In genomic region chr15:86214549-86215201, GRCm38 (mm10) we compare ENCODE assay signal across 7 mouse cellular contexts. TPM values are rescaled to one million over a fixed set of nuclear protein-coding genes. Genes with fewer than 3 reads are reported as not detected.
DNase-seq lines count a peak whose midpoint lies in the region; ATAC-seq and TF ChIP-seq lines count a peak whose summit lies in the region.

No protein-coding gene starts in this region.

- H3K27ac ChIP-seq in lung, postnatal 0 days (ENCODE audit: low read length) = peak overlapping the region; percentile 93
- peak overlapping the region; percentile 33; the same call in 1 of the 2 replicates for H3K27ac ChIP-seq in limb, embryonic 13.5 days
- H3K27ac ChIP-seq in small intestine, adult 2 months (ENCODE audit: insufficient read depth, low read depth, low read length) = peak overlapping the region; percentile 90

- peak; percentile 14 for DNase-seq in lung, postnatal 0 days (ENCODE audit: low spot score)
- DNase-seq in lung, postnatal 4 days = no peak
- no peak for DNase-seq in gastrocnemius, postnatal 10 days
- DNase-seq in left cerebral cortex, adult 8-10 months (ENCODE audit: low spot score in 2 of 2) = no peak

- no peak for TF ChIP-seq POLR2A in small intestine, adult 2 months (IDR thresholded peaks at IDR 0.05; ENCODE audit: low read depth, low read length)

- H3K4me1 ChIP-seq in lung, postnatal 0 days (ENCODE audit: insufficient read depth, low read depth, low read length) = peaks cover 15% of the 10 kb centered on the region; the same call in 1 of the 2 replicates
- H3K4me1 ChIP-seq in limb, embryonic 13.5 days = peaks cover 19% of the 10 kb centered on the region
- H3K4me1 ChIP-seq in small intestine, adult 2 months (ENCODE audit: control insufficient read depth, insufficient read depth, insufficient read length, low read length) = peaks cover 4% of the 10 kb centered on the region; the same call in 1 of the 2 replicates

- TF ChIP-seq EP300 in lung, postnatal 0 days (IDR thresholded peaks at IDR 0.05) = no peak

- no peak for TF ChIP-seq CTCF in lung, postnatal 0 days (IDR thresholded peaks at IDR 0.05)
- TF ChIP-seq CTCF in small intestine, adult 2 months (IDR thresholded peaks at IDR 0.05; ENCODE audit: extremely low read depth, insufficient read length, insufficient replicate concordance, low read depth, low read length) = no peak

- peak overlapping the region; percentile 97 for H3K4me2 ChIP-seq in lung, postnatal 0 days (replicated peaks; ENCODE audit: low read depth, low read length)
- peak overlapping the region; percentile 95 for H3K4me2 ChIP-seq in limb, embryonic 13.5 days (replicated peaks)

- H3K9me3 ChIP-seq in lung, postnatal 0 days (ENCODE audit: low read length) = no peaks in the 10 kb centered on the region
- no peaks in the 10 kb centered on the region for H3K9me3 ChIP-seq in limb, embryonic 13.5 days

- H3K4me3 ChIP-seq in lung, postnatal 0 days (ENCODE audit: low read depth, low read length) = peak overlapping the region; percentile 83
- H3K4me3 ChIP-seq in limb, embryonic 13.5 days = peak overlapping the region; percentile 92
- H3K4me3 ChIP-seq in small intestine, adult 2 months (ENCODE audit: low read depth, low read length) = peak overlapping the region; percentile 94

- 9% methylated on average over 25 of the region's 25 CpGs for WGBS in lung, postnatal 0 days
- 14% methylated on average over 25 of the region's 25 CpGs for WGBS in limb, embryonic 13.5 days
- WGBS in small intestine, adult 2 months = 3% methylated on average over 25 of the region's 25 CpGs

- H3K27me3 ChIP-seq in lung, postnatal 0 days (replicated peaks; ENCODE audit: insufficient read depth, low read length) = no peaks in the 10 kb centered on the region
- H3K27me3 ChIP-seq in limb, embryonic 13.5 days = no peaks in the 10 kb centered on the region
- H3K27me3 ChIP-seq in small intestine, adult 2 months (ENCODE audit: control insufficient read depth, insufficient read depth, low read length) = no peaks in the 10 kb centered on the region

- H3K36me3 ChIP-seq in lung, postnatal 0 days (ENCODE audit: insufficient read depth, low read length) = no peaks in the 10 kb centered on the region
- no peaks in the 10 kb centered on the region; the same call in 1 of the 2 replicates for H3K36me3 ChIP-seq in limb, embryonic 13.5 days
- peaks cover 3% of the 10 kb centered on the region for H3K36me3 ChIP-seq in small intestine, adult 2 months (ENCODE audit: control insufficient read depth, insufficient read depth, low read length)

- peak overlapping the region; percentile 88 for H3K9ac ChIP-seq in lung, postnatal 0 days (replicated peaks; ENCODE audit: low read depth)
- peak overlapping the region; percentile 91 for H3K9ac ChIP-seq in limb, embryonic 13.5 days

- ATAC-seq in lung, postnatal 0 days = no peak; the same call in 1 of the 2 replicates
- ATAC-seq in erythroblast, adult 5-6 weeks (replicated peaks; ENCODE audit: low FRiP score, poor library complexity, severe bottlenecking) = peak; percentile 59
- no peak; the same call in 1 of the 2 replicates for ATAC-seq in limb, embryonic 13.5 days (ENCODE audit: low FRiP score, low read depth)

RNA-seq across cellular contexts. Expression of gene Tbc1d22a, which starts 0.4 kb away (rescaled TPM):
- 11.8 and 13.1 TPM in 2 replicates for polyA plus RNA-seq in lung, postnatal 0 days (2015; fragmentation: Nextera tagmentation; extraction: Ambion mirVana)
- 2.5 and 3.5 TPM in 2 replicates for total RNA-seq in erythroblast, adult 5-6 weeks (2015; ENCODE audit: low replicate concordance)
- 7.4 and 7.8 TPM in 2 replicates for total RNA-seq in erythroblast, adult 5-6 weeks (2017; ENCODE audit: low replicate concordance)
- 12.5 and 13.5 TPM in 2 replicates for polyA plus RNA-seq in limb, embryonic 13.5 days (2015; fragmentation: Nextera tagmentation; extraction: Ambion mirVana)
- polyA plus RNA-seq in small intestine, adult 2 months (2012; rRNA removed) = 23.1 and 54.8 TPM in 2 replicates
- total RNA-seq in gastrocnemius, postnatal 10 days (2021) = 10 to 100 TPM; 12.2 to 15.3 TPM
- total RNA-seq in left cerebral cortex, adult 8-10 months (2022) = 10 to 100 TPM; 32.9 to 34.3 (median 33.8) TPM

RNA-seq across cellular contexts. Expression of gene Cerk, which starts 28.7 kb away (rescaled TPM):
- polyA plus RNA-seq in lung, postnatal 0 days (2015; fragmentation: Nextera tagmentation; extraction: Ambion mirVana) = 16.9 and 20.0 TPM in 2 replicates
- total RNA-seq in erythroblast, adult 5-6 weeks (2015; ENCODE audit: low replicate concordance) = 7.1 and 7.9 TPM in 2 replicates
- total RNA-seq in erythroblast, adult 5-6 weeks (2017; ENCODE audit: low replicate concordance) = 7.9 and 9.8 TPM in 2 replicates
- polyA plus RNA-seq in limb, embryonic 13.5 days (2015; fragmentation: Nextera tagmentation; extraction: Ambion mirVana) = 17.4 and 18.6 TPM in 2 replicates
- polyA plus RNA-seq in small intestine, adult 2 months (2012; rRNA removed) = 14.4 and 47.8 TPM in 2 replicates
- total RNA-seq in gastrocnemius, postnatal 10 days (2021) = 1 to 10 TPM; 8.0 to 9.5 TPM
- total RNA-seq in left cerebral cortex, adult 8-10 months (2022) = 10 to 100 TPM; 56.7 to 58.0 (median 57.1) TPM

Comparison
In these comparisons a context has a peak if more than half of its experiments do, and no peak if none do; other contexts are left out.
1. H3K27ac ChIP-seq: peak in every context shown above with its lines; median percentile 93 in lung, postnatal 0 days; 90 in small intestine, adult 2 months; 33 in limb, embryonic 13.5 days.
2. RNA of gene Cerk, which starts 28.7 kb away (total RNA-seq): 56.7 to 58.0 TPM in left cerebral cortex, adult 8-10 months; 7.1 to 9.8 TPM in erythroblast, adult 5-6 weeks and 8.0 to 9.5 TPM in gastrocnemius, postnatal 10 days; every median in the first group is over 4 times any median in the second.
3. Peak in every context shown above with its lines, with median percentiles within 50 percentile points of each other: H3K4me3 ChIP-seq.